Mouse (Mus musculus) midbrain, embryonic 10.5 days (tissue): ENCODE measurements at regions not wholly inside any gene's neighbourhood (a gene's known extent, or its start where the extent isn't known, plus 50 kb on each side); places are given as distances from the start of the nearest gene placed in this dataset.

Experiments used
- DNase-seq: peaks from one replicate; pipeline ENCODE4 v3.0.0-alpha.2; 2017; ENCODE audit warnings: low spot score
- H3K27ac ChIP-seq: fragments of 300-500 bp; sonication (generic); replicated peaks from 2 replicates; pipeline ENCODE4 v1.5.1; 2016; ENCODE audit warnings: mild to moderate bottlenecking
- H3K27me3 ChIP-seq: fragments of 300-500 bp; sonication (generic); 2 replicates; pipeline ENCODE4 v1.6.1; 2016; ENCODE audit warnings: low read depth, mild to moderate bottlenecking; ENCODE audit not compliant: poor library complexity, severe bottlenecking
- H3K36me3 ChIP-seq: fragments of 300-500 bp; sonication (generic); 2 replicates; pipeline ENCODE4 v1.6.1; 2016; ENCODE audit warnings: mild to moderate bottlenecking, moderate library complexity
- H3K4me1 ChIP-seq: fragments of 300-500 bp; sonication (generic); 2 replicates; pipeline ENCODE4 v1.6.1; 2016
- H3K4me3 ChIP-seq: fragments of 300-500 bp; sonication (generic); 2 replicates; pipeline ENCODE4 v1.5.1; 2016; ENCODE audit warnings: mild to moderate bottlenecking, moderate library complexity
- H3K9me3 ChIP-seq: fragments of 300-500 bp; sonication (generic); replicated peaks from 2 replicates; pipeline ENCODE4 v1.6.1; 2016; ENCODE audit warnings: mild to moderate bottlenecking
- WGBS: fragments of 180-500 bp; shearing (Covaris S2); methylation state at CpG from one replicate; pipeline ENCODE4 v1.1.7; 2016; 5-methylcytosine and 5-hydroxymethylcytosine counted together

- H3K9me3 ChIP-seq, result no peaks in the 10 kb centered on the region
- no peak for DNase-seq
- WGBS, result 96% methylated on average over 13 of the region's 13 CpGs
- H3K4me1 ChIP-seq, result no peaks in the 10 kb centered on the region
- no peak overlapping the region for H3K4me3 ChIP-seq
- H3K27me3 ChIP-seq, result no peaks in the 10 kb centered on the region
- no peaks in the 10 kb centered on the region for H3K36me3 ChIP-seq
- H3K27ac ChIP-seq, result no peak overlapping the region
Observed at GRCm38 (mm10) chr15:87068261-87068660, 475.8 kb upstream of the Fam19a5 start.

- no peak for DNase-seq
- H3K9me3 ChIP-seq, result no peaks in the 10 kb centered on the region
- no peak overlapping the region for H3K4me3 ChIP-seq
- no peaks in the 10 kb centered on the region for H3K4me1 ChIP-seq
- WGBS, result 86% methylated on average over 11 of the region's 11 CpGs
- no peaks in the 10 kb centered on the region for H3K36me3 ChIP-seq
- H3K27ac ChIP-seq, result no peak overlapping the region
- no peaks in the 10 kb centered on the region for H3K27me3 ChIP-seq
Observed at GRCm38 (mm10) chr15:87074559-87074958, 469.5 kb upstream of the Fam19a5 start.

- peak overlapping the region; percentile 61 for H3K27ac ChIP-seq
- peak; percentile 30 for DNase-seq
- H3K9me3 ChIP-seq, result no peaks in the 10 kb centered on the region
- no peaks in the 10 kb centered on the region for H3K36me3 ChIP-seq
- H3K4me3 ChIP-seq, result no peak overlapping the region
- peaks cover 26% of the 10 kb centered on the region for H3K4me1 ChIP-seq
- WGBS, result 30% methylated on average over 5 of the region's 5 CpGs
- H3K27me3 ChIP-seq, result no peaks in the 10 kb centered on the region
Observed at GRCm38 (mm10) chr15:87089827-87090226, 454.3 kb upstream of the Fam19a5 start.

- DNase-seq, result no peak
- peak overlapping the region; percentile 61 for H3K27ac ChIP-seq
- WGBS, result 64% methylated on average over 7 of the region's 7 CpGs
Observed at GRCm38 (mm10) chr15:87091048-87091777, 452.9 kb upstream of the Fam19a5 start.

GRCm38 (mm10) chr15:87097206-87097605, 446.9 kb upstream of the Fam19a5 start:
- WGBS, result 77% methylated on average over 4 of the region's 4 CpGs
- Histone ChIP-seq H3K4me3 (no peak overlapping the region), H3K4me1 (no peaks in the 10 kb centered on the region), H3K36me3 (no peaks in the 10 kb centered on the region), H3K9me3 (no peaks in the 10 kb centered on the region), H3K27me3 (no peaks in the 10 kb centered on the region), H3K27ac (no peak overlapping the region)
- no peak for DNase-seq

More at GRCm38 (mm10) chr15:87091048-87091777, 452.9 kb upstream of the Fam19a5 start:
- Histone ChIP-seq H3K27me3 (no peaks in the 10 kb centered on the region), H3K4me3 (no peak overlapping the region), H3K36me3 (no peaks in the 10 kb centered on the region), H3K4me1 (peaks cover 26% of the 10 kb centered on the region), H3K9me3 (no peaks in the 10 kb centered on the region)

- 90% methylated on average over 4 of the region's 4 CpGs for WGBS
- DNase-seq, result no peak
- H3K4me1 ChIP-seq, result no peaks in the 10 kb centered on the region
- no peak overlapping the region for H3K27ac ChIP-seq
- H3K27me3 ChIP-seq, result no peaks in the 10 kb centered on the region
- H3K4me3 ChIP-seq, result no peak overlapping the region
- H3K36me3 ChIP-seq, result no peaks in the 10 kb centered on the region
- no peaks in the 10 kb centered on the region for H3K9me3 ChIP-seq
Observed at GRCm38 (mm10) chr15:87101146-87101545, 443.0 kb upstream of the Fam19a5 start.

- no peaks in the 10 kb centered on the region for H3K27me3 ChIP-seq
- no peak for DNase-seq
- no peaks in the 10 kb centered on the region for H3K9me3 ChIP-seq
- H3K4me3 ChIP-seq, result no peak overlapping the region
- H3K27ac ChIP-seq, result no peak overlapping the region
- no peaks in the 10 kb centered on the region for H3K4me1 ChIP-seq
- 83% methylated on average over 4 of the region's 4 CpGs for WGBS
- H3K36me3 ChIP-seq, result no peaks in the 10 kb centered on the region
Observed at GRCm38 (mm10) chr15:87102211-87102610, 441.9 kb upstream of the Fam19a5 start.

- 93% methylated on average over 8 of the region's 8 CpGs for WGBS
- no peaks in the 10 kb centered on the region for H3K27me3 ChIP-seq
- no peak overlapping the region for H3K4me3 ChIP-seq
- H3K36me3 ChIP-seq, result no peaks in the 10 kb centered on the region
- no peaks in the 10 kb centered on the region for H3K4me1 ChIP-seq
- no peak overlapping the region for H3K27ac ChIP-seq
- H3K9me3 ChIP-seq, result no peaks in the 10 kb centered on the region
- no peak for DNase-seq
Observed at GRCm38 (mm10) chr15:87105951-87106350, 438.1 kb upstream of the Fam19a5 start.

- Histone ChIP-seq H3K4me3 (no peak overlapping the region), H3K9me3 (no peaks in the 10 kb centered on the region), H3K4me1 (no peaks in the 10 kb centered on the region), H3K36me3 (no peaks in the 10 kb centered on the region), H3K27ac (no peak overlapping the region), H3K27me3 (no peaks in the 10 kb centered on the region)
- WGBS, result 78% methylated on average over 4 of the region's 4 CpGs
- DNase-seq, result no peak
Observed at GRCm38 (mm10) chr15:87107701-87108100, 436.4 kb upstream of the Fam19a5 start.

GRCm38 (mm10) chr15:87108411-87108810, 435.7 kb upstream of the Fam19a5 start:
- no peaks in the 10 kb centered on the region for H3K9me3 ChIP-seq
- no peak overlapping the region for H3K4me3 ChIP-seq
- H3K36me3 ChIP-seq, result no peaks in the 10 kb centered on the region
- H3K27me3 ChIP-seq, result no peaks in the 10 kb centered on the region
- WGBS, result 87% methylated on average over 7 of the region's 7 CpGs
- H3K27ac ChIP-seq, result no peak overlapping the region
- DNase-seq, result no peak
- no peaks in the 10 kb centered on the region for H3K4me1 ChIP-seq

GRCm38 (mm10) chr15:87122656-87123055, 421.4 kb upstream of the Fam19a5 start:
- no peak for DNase-seq
- Histone ChIP-seq H3K4me1 (no peaks in the 10 kb centered on the region; the same call in 1 of the 2 replicates), H3K4me3 (no peak overlapping the region), H3K27ac (no peak overlapping the region), H3K27me3 (no peaks in the 10 kb centered on the region), H3K9me3 (no peaks in the 10 kb centered on the region), H3K36me3 (no peaks in the 10 kb centered on the region)
- 24% methylated on average over 4 of the region's 4 CpGs for WGBS

- no peaks in the 10 kb centered on the region for H3K9me3 ChIP-seq
- DNase-seq, result no peak
- no peak overlapping the region for H3K4me3 ChIP-seq
- no peak overlapping the region for H3K27ac ChIP-seq
- WGBS, result 77% methylated on average over 6 of the region's 6 CpGs
- H3K36me3 ChIP-seq, result no peaks in the 10 kb centered on the region
- H3K27me3 ChIP-seq, result no peaks in the 10 kb centered on the region
- H3K4me1 ChIP-seq, result no peaks in the 10 kb centered on the region; the same call in 1 of the 2 replicates
Observed at GRCm38 (mm10) chr15:87125427-87126148, 418.5 kb upstream of the Fam19a5 start.

GRCm38 (mm10) chr15:87138870-87139269, 405.2 kb upstream of the Fam19a5 start:
- Histone ChIP-seq H3K9me3 (no peaks in the 10 kb centered on the region), H3K36me3 (no peaks in the 10 kb centered on the region), H3K4me3 (no peak overlapping the region), H3K27ac (no peak overlapping the region), H3K4me1 (no peaks in the 10 kb centered on the region), H3K27me3 (no peaks in the 10 kb centered on the region)
- DNase-seq, result no peak
